Mouse (Mus musculus) hindbrain, embryonic 15.5 days (tissue): ENCODE results near the gene Irf7. TPM values are rescaled to one million over a fixed set of nuclear protein-coding genes. Genes with fewer than 3 reads are reported as not detected.

Source experiments
- ATAC-seq: fragments of 200-750 bp; cut with Nextera tagmentation; 2 replicates; pipeline ENCODE4 v1.8.0; 2017; ENCODE audit warnings: low read depth, moderate number of reproducible peaks, moderate TSS enrichment; ENCODE audit not compliant: low FRiP score
- H3K27ac ChIP-seq: fragments of 300-500 bp; sonication (generic); replicated peaks from 2 replicates; pipeline ENCODE4 v1.5.1; 2015; ENCODE audit warnings: mild to moderate bottlenecking, inconsistent platforms
- H3K27me3 ChIP-seq: fragments of 300-500 bp; sonication (generic); 2 replicates; pipeline ENCODE4 v1.6.1; 2015; ENCODE audit warnings: control low read depth, inconsistent platforms
- H3K36me3 ChIP-seq: fragments of 300-500 bp; sonication (generic); 2 replicates; pipeline ENCODE4 v1.6.1; 2015; ENCODE audit warnings: control low read depth, inconsistent platforms
- H3K4me1 ChIP-seq: fragments of 300-500 bp; sonication (generic); replicated peaks from 2 replicates; pipeline ENCODE4 v1.6.1; 2015; ENCODE audit warnings: control low read depth, inconsistent platforms
- H3K4me2 ChIP-seq: fragments of 300-500 bp; sonication (generic); 2 replicates; pipeline ENCODE4 v1.6.1; 2015; ENCODE audit warnings: moderate library complexity, mild to moderate bottlenecking, inconsistent platforms
- H3K4me3 ChIP-seq: fragments of 300-500 bp; sonication (generic); 2 replicates; pipeline ENCODE4 v1.5.1; 2015; ENCODE audit warnings: mild to moderate bottlenecking, inconsistent platforms
- H3K9ac ChIP-seq: fragments of 300-500 bp; sonication (generic); 2 replicates; pipeline ENCODE4 v1.6.1; 2015; ENCODE audit warnings: inconsistent platforms
- H3K9me3 ChIP-seq: fragments of 300-500 bp; sonication (generic); 2 replicates; pipeline ENCODE4 v1.6.1; 2016; ENCODE audit warnings: control low read depth, inconsistent platforms
- WGBS: fragments of 180-500 bp; shearing (Covaris S2); methylation state at CpG from one replicate; pipeline ENCODE4 v1.1.7; 2015; 5-methylcytosine and 5-hydroxymethylcytosine counted together
- microRNA counts: library from miRNA; unstranded; fragments of <30 nt; microRNA quantifications from one replicate; lab custom pipeline; 2016
- microRNA-seq: library from miRNA; unstranded; fragments of <30 nt; microRNA quantifications from one replicate; pipeline ENCODE4, GENCODE M21; 2016
- polyA plus RNA-seq: library from polyadenylated mRNA; unstranded; fragments of >200 nt; fragmentation: Nextera tagmentation; extraction: Ambion mirVana; gene quantifications from 2 replicates; pipeline ENCODE4 v1.2.1, GENCODE M21; 2015

Irf7 gene
- polyA plus RNA-seq, 1 experiment from 2014 or later, result 1.5 TPM

DNA sequence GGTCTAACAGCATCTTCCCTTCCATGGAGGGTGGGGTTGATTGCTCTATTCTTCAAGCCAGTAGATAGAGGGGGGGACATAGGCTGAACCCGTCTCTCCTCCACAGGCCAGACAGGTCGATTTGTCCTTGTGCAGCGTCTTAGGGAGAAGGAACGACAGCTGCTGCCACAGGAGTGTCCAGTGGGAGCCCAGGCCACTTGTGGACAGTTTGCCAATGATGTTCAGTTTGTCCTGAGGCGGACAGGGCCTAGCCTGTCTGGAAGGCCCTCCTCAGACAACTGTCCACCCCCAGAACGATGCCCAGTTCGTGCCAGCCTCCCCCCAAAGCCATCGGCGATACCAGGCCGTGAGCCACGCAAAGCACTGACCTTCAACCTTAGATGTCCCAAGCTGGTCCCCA, 49.4 kb downstream of the Irf7 start:
- no peaks in the 10 kb centered on the region for H3K9me3 ChIP-seq
- H3K27me3 ChIP-seq, result no peaks in the 10 kb centered on the region
- H3K27ac ChIP-seq, result no peak overlapping the region
- no peak overlapping the region for H3K9ac ChIP-seq
- ATAC-seq, result no peak
- no peaks in the 10 kb centered on the region for H3K36me3 ChIP-seq
- 90% methylated on average over 11 of the region's 11 CpGs for WGBS
- H3K4me2 ChIP-seq, result peak overlapping the region; percentile 98; the same call in 1 of the 2 replicates
- H3K4me3 ChIP-seq, result peak overlapping the region; percentile 65; the same call in 1 of the 2 replicates
- peaks cover 31% of the 10 kb centered on the region for H3K4me1 ChIP-seq

GRCm38 (mm10) chr7:141215880-141216733, 50.2 kb downstream of the Irf7 start:
- WGBS, result 1% methylated on average over 41 of the region's 42 CpGs
- H3K27me3 ChIP-seq, result no peaks in the 10 kb centered on the region
- H3K4me3 ChIP-seq, result peak overlapping the region; percentile 65
- peak; percentile 69 for ATAC-seq
- H3K9me3 ChIP-seq, result no peaks in the 10 kb centered on the region
- H3K27ac ChIP-seq, result peak overlapping the region; percentile 69
- no peaks in the 10 kb centered on the region for H3K36me3 ChIP-seq
- peak overlapping the region; percentile 65 for H3K9ac ChIP-seq
- peak overlapping the region; percentile 98 for H3K4me2 ChIP-seq
- H3K4me1 ChIP-seq, result peaks cover 24% of the 10 kb centered on the region

GRCm38 (mm10) chr7:141215101-141215879, 51.0 kb downstream of the Irf7 start, which contains the start of gene Rassf7:
Rassf7 (plus strand) TSS chr7:141215860.
- peak within 1 kb of the TSS; percentile 65 for H3K4me3 ChIP-seq
- H3K9ac ChIP-seq, result peak within 1 kb of the TSS; percentile 65
- peak; percentile 96 for ATAC-seq
- H3K36me3 ChIP-seq, result no peaks in the 10 kb centered on the region
- WGBS, result under 1% methylated on average over 41 of the region's 41 CpGs
- no peaks in the 10 kb centered on the region for H3K9me3 ChIP-seq
- H3K4me2 ChIP-seq, result peak within 1 kb of the TSS; percentile 98
- no peaks in the 10 kb centered on the region for H3K27me3 ChIP-seq
- H3K4me1 ChIP-seq, result peaks cover 20% of the 10 kb centered on the region
- H3K27ac ChIP-seq, result peak within 1 kb of the TSS; percentile 69

GRCm38 (mm10) chr7:141214310-141214709, 52.0 kb downstream of the Irf7 start:
- H3K27ac ChIP-seq, result no peak overlapping the region
- no peak for ATAC-seq
- 83% methylated on average over 3 of the region's 3 CpGs for WGBS

GRCm38 (mm10) chr7:141213605-141214235, 52.6 kb downstream of the Irf7 start, which contains the start of gene Lmntd2:
Lmntd2 (minus strand) TSS chr7:141214080.
- Histone ChIP-seq H3K4me3 (peak within 1 kb of the TSS; percentile 65), H3K9ac (0 out of 2 replicates have a peak within 1 kb of the TSS, but pooled peaks have one; percentile 65), H3K4me1 (peaks cover 20% of the 10 kb centered on the region)

More at GRCm38 (mm10) chr7:141214310-141214709, 52.0 kb downstream of the Irf7 start:
- no peaks in the 10 kb centered on the region for H3K36me3 ChIP-seq
- H3K9ac ChIP-seq, result no peak overlapping the region
- H3K4me2 ChIP-seq, result no peak overlapping the region
- H3K4me1 ChIP-seq, result peaks cover 20% of the 10 kb centered on the region
- H3K9me3 ChIP-seq, result no peaks in the 10 kb centered on the region
- no peak overlapping the region for H3K4me3 ChIP-seq
- no peaks in the 10 kb centered on the region for H3K27me3 ChIP-seq

GRCm38 (mm10) chr7:141213133-141213532, 53.1 kb downstream of the Irf7 start:
- no peaks in the 10 kb centered on the region for H3K9me3 ChIP-seq
- no peak for ATAC-seq
- no peaks in the 10 kb centered on the region for H3K36me3 ChIP-seq
- H3K27ac ChIP-seq, result no peak overlapping the region
- H3K9ac ChIP-seq, result no peak overlapping the region
- no peak overlapping the region for H3K4me3 ChIP-seq
- no peak overlapping the region for H3K4me2 ChIP-seq
- H3K4me1 ChIP-seq, result peaks cover 20% of the 10 kb centered on the region
- H3K27me3 ChIP-seq, result no peaks in the 10 kb centered on the region
- 92% methylated on average over 3 of the region's 3 CpGs for WGBS

More at GRCm38 (mm10) chr7:141213605-141214235, 52.6 kb downstream of the Irf7 start, which contains the start of gene Lmntd2:
- Histone ChIP-seq H3K27ac (peak within 1 kb of the TSS; percentile 54), H3K4me2 (peak within 1 kb of the TSS; percentile 98), H3K36me3 (no peaks in the 10 kb centered on the region), H3K27me3 (no peaks in the 10 kb centered on the region), H3K9me3 (no peaks in the 10 kb centered on the region)
- 96% methylated on average over 11 of the region's 11 CpGs for WGBS
- ATAC-seq, result no peak

MicroRNA genes within 50 kb of the gene (microRNA counts, 519-probe panel; counts per million panel counts)
- 3,082 counts per million, percentile 60 among the panel's probes with 10 or more counts for microRNA mmu-miR-210 (lab: Ali Mortazavi, UCI)

Small RNAs within 50 kb of the gene (microRNA-seq; reads per million reads assigned to microRNA genes)
- 265 reads per million, percentile 64 among the genes with 10 or more reads in this experiment for gene Mir210

Other genes with a start within 250 kb of the Irf7 start
- 0.79 and 1.7 TPM in 2 replicates for gene Ifitm6, start 248.6 kb downstream of the Irf7 start, polyA plus RNA-seq
- not detected in 2 replicates for gene Gm17387, start 237.3 kb downstream of the Irf7 start, polyA plus RNA-seq
- gene B4galnt4, start 205.4 kb downstream of the Irf7 start, polyA plus RNA-seq, result 45.6 and 57.3 TPM in 2 replicates
- 0.25 and 0.29 TPM in 2 replicates for gene Pkp3, start 188.3 kb downstream of the Irf7 start, polyA plus RNA-seq
- gene Sigirr, start 165.9 kb downstream of the Irf7 start, polyA plus RNA-seq, result 3.2 and 3.3 TPM in 2 replicates
- gene Ano9, start 148.7 kb downstream of the Irf7 start, polyA plus RNA-seq, result 0.41 and 0.47 TPM in 2 replicates
- gene Ptdss2, start 144.1 kb downstream of the Irf7 start, polyA plus RNA-seq, result 80.2 and 97.6 TPM in 2 replicates
- 49.5 and 53.2 TPM in 2 replicates for gene Rnh1, start 93.6 kb downstream of the Irf7 start, polyA plus RNA-seq
- gene Hras, start 72.5 kb downstream of the Irf7 start, polyA plus RNA-seq, result 182 and 186 TPM in 2 replicates
- 8.8 and 11.2 TPM in 2 replicates for gene Lrrc56, start 72.3 kb downstream of the Irf7 start, polyA plus RNA-seq
- 0.68 and 0.70 TPM in 2 replicates for gene Lmntd2, start 52.4 kb downstream of the Irf7 start, polyA plus RNA-seq
- 24.5 and 25.7 TPM in 2 replicates for gene Rassf7, start 50.6 kb downstream of the Irf7 start, polyA plus RNA-seq
- 66.1 and 71.7 TPM in 2 replicates for gene Phrf1, start 37.7 kb downstream of the Irf7 start, polyA plus RNA-seq
- gene Cdhr5, start 10.3 kb upstream of the Irf7 start, polyA plus RNA-seq, result not detected in 2 replicates
- gene Sct, start 12.7 kb upstream of the Irf7 start, polyA plus RNA-seq, result 2.8 and 4.1 TPM in 2 replicates
- 0.64 and 0.90 TPM in 2 replicates for gene Drd4, start 25.5 kb upstream of the Irf7 start, polyA plus RNA-seq
- gene Deaf1, start 61.2 kb upstream of the Irf7 start, polyA plus RNA-seq, result 169 and 205 TPM in 2 replicates
- 54.7 and 58.8 TPM in 2 replicates for gene Tmem80, start 61.3 kb upstream of the Irf7 start, polyA plus RNA-seq
- 1.00 and 1.2 TPM in 2 replicates for gene Eps8l2, start 72.4 kb upstream of the Irf7 start, polyA plus RNA-seq
- gene Taldo1, start 125.7 kb upstream of the Irf7 start, polyA plus RNA-seq, result 286 and 298 TPM in 2 replicates
- gene Gatd1, start 147.7 kb upstream of the Irf7 start, polyA plus RNA-seq, result 52.5 and 53.3 TPM in 2 replicates
- 153 and 184 TPM in 2 replicates for gene Cend1, start 163.0 kb upstream of the Irf7 start, polyA plus RNA-seq
- gene Slc25a22, start 171.4 kb upstream of the Irf7 start, polyA plus RNA-seq, result 94.0 and 107 TPM in 2 replicates
- 3.9 and 4.5 TPM in 2 replicates for gene Pidd1, start 177.5 kb upstream of the Irf7 start, polyA plus RNA-seq
- 674 and 754 TPM in 2 replicates for gene Rplp2, start 180.9 kb upstream of the Irf7 start, polyA plus RNA-seq
- gene Pnpla2, start 188.7 kb upstream of the Irf7 start, polyA plus RNA-seq, result 19.7 and 19.8 TPM in 2 replicates
- 7.1 and 9.5 TPM in 2 replicates for gene Cracr2b, start 194.6 kb upstream of the Irf7 start, polyA plus RNA-seq
- 20.6 and 20.7 TPM in 2 replicates for gene Cd151, start 200.9 kb upstream of the Irf7 start, polyA plus RNA-seq
- gene Polr2l, start 208.7 kb upstream of the Irf7 start, polyA plus RNA-seq, result 85.9 and 86.2 TPM in 2 replicates
- 63.2 and 66.7 TPM in 2 replicates for gene Tspan4, start 208.8 kb upstream of the Irf7 start, polyA plus RNA-seq